Mouse (Mus musculus): ENCODE measurements around the gene Krt26. TPM values are rescaled to one million over a fixed set of nuclear protein-coding genes. Genes with fewer than 3 reads are reported as not detected.

The Krt26 gene
- total RNA-seq (2014; fragmentation: Nextera tagmentation) (not detected in 2 replicates), total RNA-seq (2017) (not detected in 2 replicates)

GRCm38 (mm10) chr11:99337866-99338265 lies at the start of gene Krt26:
Krt26 (minus strand) TSS chr11:99337966.
- no peak for ATAC-seq (replicated peaks; ENCODE audit: poor library complexity, severe bottlenecking)

GRCm38 (mm10) chr11:99385813-99386721 lies 48.3 kb upstream of the Krt26 start:
- ATAC-seq (replicated peaks; ENCODE audit: poor library complexity, severe bottlenecking): peak; percentile 99

- peak; percentile 82 for ATAC-seq (replicated peaks; ENCODE audit: poor library complexity, severe bottlenecking)
Observed at GRCm38 (mm10) chr11:99379568-99379967, 41.8 kb upstream of the Krt26 start.

- no peak for ATAC-seq (replicated peaks; ENCODE audit: poor library complexity, severe bottlenecking)
Observed at GRCm38 (mm10) chr11:99374803-99375202, 37.0 kb upstream of the Krt26 start, which contains the start of gene Krt28. Krt28 (minus strand) TSS chr11:99374903.

- ATAC-seq (replicated peaks; ENCODE audit: poor library complexity, severe bottlenecking): peak; percentile 86
Observed at GRCm38 (mm10) chr11:99369853-99370451, 32.2 kb upstream of the Krt26 start.

GRCm38 (mm10) chr11:99369229-99369628 lies 31.5 kb upstream of the Krt26 start:
- ATAC-seq (replicated peaks; ENCODE audit: poor library complexity, severe bottlenecking): no peak

GRCm38 (mm10) chr11:99366791-99367190 lies 29.0 kb upstream of the Krt26 start:
- 0 out of 2 replicates have a peak, but pooled peaks have one; percentile 25 for ATAC-seq (replicated peaks; ENCODE audit: poor library complexity, severe bottlenecking)

- peak; percentile 44; the same call in 1 of the 2 replicates for ATAC-seq (replicated peaks; ENCODE audit: poor library complexity, severe bottlenecking)
Observed at GRCm38 (mm10) chr11:99364412-99364811, 26.6 kb upstream of the Krt26 start.

- ATAC-seq (replicated peaks; ENCODE audit: poor library complexity, severe bottlenecking): no peak
Observed at GRCm38 (mm10) chr11:99361423-99361822, 23.7 kb upstream of the Krt26 start.

GRCm38 (mm10) chr11:99351004-99351403 lies 13.2 kb upstream of the Krt26 start, which contains the start of gene Krt27:
Krt27 (minus strand) TSS chr11:99351104.
- ATAC-seq (replicated peaks; ENCODE audit: poor library complexity, severe bottlenecking): no peak

GRCm38 (mm10) chr11:99339299-99339847 lies 1.6 kb upstream of the Krt26 start:
- no peak for ATAC-seq (replicated peaks; ENCODE audit: poor library complexity, severe bottlenecking)

GRCm38 (mm10) chr11:99333426-99333825 lies 4.3 kb downstream of the Krt26 start:
- no peak for ATAC-seq (replicated peaks; ENCODE audit: poor library complexity, severe bottlenecking)

GRCm38 (mm10) chr11:99329655-99330054 lies 8.1 kb downstream of the Krt26 start:
- no peak for ATAC-seq (replicated peaks; ENCODE audit: poor library complexity, severe bottlenecking)

- no peak for ATAC-seq (replicated peaks; ENCODE audit: poor library complexity, severe bottlenecking)
Observed at GRCm38 (mm10) chr11:99322851-99323250, 14.9 kb downstream of the Krt26 start, which contains the start of gene Krt25. Krt25 (minus strand) TSS chr11:99322951.

GRCm38 (mm10) chr11:99321094-99321493 lies 16.7 kb downstream of the Krt26 start:
- no peak for ATAC-seq (replicated peaks; ENCODE audit: poor library complexity, severe bottlenecking)

- ATAC-seq (replicated peaks; ENCODE audit: poor library complexity, severe bottlenecking): no peak
Observed at GRCm38 (mm10) chr11:99319127-99319526, 18.6 kb downstream of the Krt26 start.

GRCm38 (mm10) chr11:99316543-99316942 lies 21.2 kb downstream of the Krt26 start:
- ATAC-seq (replicated peaks; ENCODE audit: poor library complexity, severe bottlenecking): no peak

- no peak for ATAC-seq (replicated peaks; ENCODE audit: poor library complexity, severe bottlenecking)
Observed at GRCm38 (mm10) chr11:99314594-99314993, 23.2 kb downstream of the Krt26 start.

- peak; percentile 52 for ATAC-seq (replicated peaks; ENCODE audit: poor library complexity, severe bottlenecking)
Observed at GRCm38 (mm10) chr11:99310882-99311281, 26.9 kb downstream of the Krt26 start.

- ATAC-seq (replicated peaks; ENCODE audit: poor library complexity, severe bottlenecking): peak; percentile 72
Observed at GRCm38 (mm10) chr11:99307579-99307978, 30.2 kb downstream of the Krt26 start.

GRCm38 (mm10) chr11:99295039-99295438 lies 42.7 kb downstream of the Krt26 start:
- ATAC-seq (replicated peaks; ENCODE audit: poor library complexity, severe bottlenecking): no peak

Measured in granulocyte monocyte progenitor cell, adult 5-6 weeks (primary cell).